Mouse (Mus musculus): ENCODE data around the gene Fam173b.

DNA sequence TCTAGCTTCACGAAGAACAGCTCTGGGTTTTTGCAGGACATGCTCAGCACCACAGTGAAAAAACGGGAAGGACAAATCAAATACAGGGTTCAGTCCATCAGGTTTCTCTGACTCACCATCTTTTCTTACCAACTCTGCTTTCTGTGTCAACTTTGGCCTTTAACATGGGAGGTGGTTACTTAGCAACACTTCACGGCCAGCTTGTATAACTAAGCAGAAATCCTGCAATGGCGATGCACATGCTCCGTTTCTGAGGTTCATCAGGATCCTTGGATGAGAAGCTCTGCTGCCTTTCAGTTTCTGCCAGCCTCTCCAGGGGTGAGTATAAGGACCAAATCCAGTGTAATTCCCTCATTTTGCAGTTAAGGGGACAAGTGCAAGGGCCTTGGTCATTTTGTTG, 36.5 kb upstream of the Fam173b start, which contains the start of gene Cmbl:
- no peak for TF ChIP-seq TCF12 (IDR thresholded peaks at IDR 0.05; ENCODE audit: insufficient read depth, poor library complexity, severe bottlenecking)
- TF ChIP-seq POLR2A (IDR thresholded peaks at IDR 0.05; ENCODE audit: insufficient read length, low read depth), result no peak
- no peak for TF ChIP-seq USF1 (IDR thresholded peaks at IDR 0.05; ENCODE audit: low read depth)
- TF ChIP-seq REST (IDR thresholded peaks at IDR 0.05; ENCODE audit: insufficient read depth, insufficient read length), result no peak
- no peak for TF ChIP-seq CEBPB (IDR thresholded peaks at IDR 0.05; ENCODE audit: insufficient read depth, poor library complexity, severe bottlenecking)
- TF ChIP-seq MAX (IDR thresholded peaks at IDR 0.05; ENCODE audit: low read depth), result no peak
- TF ChIP-seq POLR2AphosphoS2 (IDR thresholded peaks at IDR 0.05; ENCODE audit: insufficient read length, low read depth), result no peak
- TF ChIP-seq MYOG (IDR thresholded peaks at IDR 0.05; ENCODE audit: control insufficient read depth in 1 of 3, insufficient read depth in 1 of 3, insufficient read length in 2 of 3, low read depth in 2 of 3), result no peak
- TF ChIP-seq E2F4 (IDR thresholded peaks at IDR 0.05; ENCODE audit: insufficient read depth), result no peak
- no peak for TF ChIP-seq SRF (IDR thresholded peaks at IDR 0.05; ENCODE audit: control insufficient read depth, insufficient read length, low read depth)
- no peak for TF ChIP-seq MYOD1 (IDR thresholded peaks at IDR 0.05; ENCODE audit: control insufficient read depth in 1 of 3, insufficient read length in 2 of 3, low read depth in 2 of 3)
- no peak for TF ChIP-seq TCF3 (IDR thresholded peaks at IDR 0.05; ENCODE audit: insufficient read length, low read depth)
